ENCODE assay signal across 11 mouse cellular contexts in genomic region chr6:23253353-23254311, GRCm38 (mm10). TPM values are rescaled to one million over a fixed set of nuclear protein-coding genes. Genes with fewer than 3 reads are reported as not detected.
DNase-seq lines count a peak whose midpoint lies in the region; ATAC-seq and TF ChIP-seq lines count a peak whose summit lies in the region.
"Had no signal": no experiment of that assay in that cellular context is flagged by ENCODE, and none has a peak within 500 bp of the region (broad histone marks: within the 10 kb centered on the region; RNA-seq: fewer than 3 reads in every experiment).

No protein-coding gene starts in this region.

- WGBS in liver, postnatal 0 days (ENCODE audit: insufficient replicate concordance), result 2% methylated on average over 42 of the region's 43 CpGs
- under 1% methylated on average over 43 of the region's 43 CpGs for WGBS in hindbrain, embryonic 12.5 days
- under 1% methylated on average over 43 of the region's 43 CpGs for WGBS in neural tube, embryonic 12.5 days

- H3K4me1 ChIP-seq in liver, postnatal 0 days (ENCODE audit: insufficient read depth), result peaks cover 4% of the 10 kb centered on the region; the same call in 1 of the 2 replicates
- peaks cover 13% of the 10 kb centered on the region for H3K4me1 ChIP-seq in hindbrain, embryonic 12.5 days
- H3K4me1 ChIP-seq in neural tube, embryonic 12.5 days, result peaks cover 17% of the 10 kb centered on the region

- no peak for TF ChIP-seq CTCF in liver, postnatal 0 days (IDR thresholded peaks at IDR 0.05; ENCODE audit: low read depth)

- no peak overlapping the region for H3K27ac ChIP-seq in liver, postnatal 0 days (ENCODE audit: low read depth)
- H3K27ac ChIP-seq in hindbrain, embryonic 12.5 days, result no peak overlapping the region
- no peak overlapping the region for H3K27ac ChIP-seq in neural tube, embryonic 12.5 days

- peak; percentile 17 for DNase-seq in liver, postnatal 0 days
- no peak for DNase-seq in liver
- peak; percentile 72 for DNase-seq in embryo, embryonic 9.5 days (ENCODE audit: extremely low spot score)
- DNase-seq: layer of hippocampus, adult 9-11 months; thymus, adult 2 months had no signal

- no peak overlapping the region for H3K4me3 ChIP-seq in liver, postnatal 0 days (ENCODE audit: low read depth, low read length)
- peak overlapping the region; percentile 11; the same call in 1 of the 2 replicates for H3K4me3 ChIP-seq in hindbrain, embryonic 12.5 days
- no peak overlapping the region for H3K4me3 ChIP-seq in neural tube, embryonic 12.5 days

- no peak overlapping the region for H3K9ac ChIP-seq in liver, postnatal 0 days (replicated peaks)
- no peak overlapping the region for H3K9ac ChIP-seq in hindbrain, embryonic 12.5 days
- H3K9ac ChIP-seq in neural tube, embryonic 12.5 days, result no peak overlapping the region

- no peaks in the 10 kb centered on the region for H3K36me3 ChIP-seq in liver, postnatal 0 days (replicated peaks; ENCODE audit: insufficient read depth, low read length)
- H3K36me3 ChIP-seq in hindbrain, embryonic 12.5 days, result no peaks in the 10 kb centered on the region
- no peaks in the 10 kb centered on the region for H3K36me3 ChIP-seq in neural tube, embryonic 12.5 days

- H3K27me3 ChIP-seq in liver, postnatal 0 days (ENCODE audit: insufficient read depth, low read length), result peaks cover 81% of the 10 kb centered on the region
- H3K27me3 ChIP-seq in hindbrain, embryonic 12.5 days, result peaks cover 88% of the 10 kb centered on the region
- peaks cover 89% of the 10 kb centered on the region for H3K27me3 ChIP-seq in neural tube, embryonic 12.5 days (replicated peaks)

- no peak overlapping the region for H3K4me2 ChIP-seq in liver, postnatal 0 days (ENCODE audit: low read depth, low read length)
- H3K4me2 ChIP-seq in hindbrain, embryonic 12.5 days (replicated peaks), result peak overlapping the region; percentile 3; the same call in 1 of the 2 replicates
- peak overlapping the region; percentile 41 for H3K4me2 ChIP-seq in neural tube, embryonic 12.5 days (replicated peaks)

- H3K9me3 ChIP-seq in liver, postnatal 0 days (ENCODE audit: low read length), result no peaks in the 10 kb centered on the region
- H3K9me3 ChIP-seq in hindbrain, embryonic 12.5 days (replicated peaks), result no peaks in the 10 kb centered on the region
- H3K9me3 ChIP-seq in neural tube, embryonic 12.5 days, result no peaks in the 10 kb centered on the region

- no peak for ATAC-seq in liver, postnatal 0 days
- 0 out of 2 replicates have a peak, but pooled peaks have one; percentile 30 for ATAC-seq in hindbrain, embryonic 12.5 days (ENCODE audit: low FRiP score)
- ATAC-seq in neural tube, embryonic 12.5 days (ENCODE audit: low FRiP score, low read depth), result peak; percentile 34
- ATAC-seq in erythroid progenitor cell, adult 5-6 weeks (replicated peaks; ENCODE audit: low FRiP score, poor library complexity, severe bottlenecking), result no peak
- ATAC-seq in monocyte, adult 5-6 weeks (replicated peaks; ENCODE audit: insufficient number of reproducible peaks, low FRiP score, low TSS enrichment, poor library complexity, severe bottlenecking), result no peak

- no peak for TF ChIP-seq EP300 in liver, postnatal 0 days (IDR thresholded peaks at IDR 0.05; ENCODE audit: low read depth)

RNA-seq across cellular contexts. Expression of gene Fezf1, which starts 5.5 kb away (rescaled TPM):
- not detected in 2 replicates for polyA plus RNA-seq in liver, postnatal 0 days (2015; fragmentation: Nextera tagmentation; extraction: Ambion mirVana)
- polyA plus RNA-seq in hindbrain, embryonic 12.5 days (2016; fragmentation: Nextera tagmentation; extraction: Ambion mirVana), result 0.16 and 0.26 TPM in 2 replicates
- polyA plus RNA-seq in neural tube, embryonic 12.5 days (2016; fragmentation: Nextera tagmentation; extraction: Ambion mirVana), result not detected in 2 replicates
- total RNA-seq in erythroid progenitor cell, adult 5-6 weeks (2015; ENCODE audit: low replicate concordance), result not detected in 2 replicates
- not detected in 2 replicates for total RNA-seq in erythroid progenitor cell, adult 5-6 weeks (2017; ENCODE audit: low replicate concordance)
- total RNA-seq in monocyte, adult 5-6 weeks (2017), result not detected in 3 replicates
- total RNA-seq: gastrocnemius, postnatal 4 days had no signal
- polyA plus RNA-seq: cerebellum, adult 2 months had no signal

Comparison
In these comparisons a context has a peak if more than half of its experiments do, and no peak if none do; other contexts are left out.
1. ATAC-seq: peak in hindbrain, embryonic 12.5 days (single experiment) and neural tube, embryonic 12.5 days (single experiment); none in liver, postnatal 0 days (single experiment), erythroid progenitor cell, adult 5-6 weeks (single experiment) and monocyte, adult 5-6 weeks (single experiment).